Comparison of ENCODE assay signal across 7 mouse cellular contexts in the genomic region with DNA sequence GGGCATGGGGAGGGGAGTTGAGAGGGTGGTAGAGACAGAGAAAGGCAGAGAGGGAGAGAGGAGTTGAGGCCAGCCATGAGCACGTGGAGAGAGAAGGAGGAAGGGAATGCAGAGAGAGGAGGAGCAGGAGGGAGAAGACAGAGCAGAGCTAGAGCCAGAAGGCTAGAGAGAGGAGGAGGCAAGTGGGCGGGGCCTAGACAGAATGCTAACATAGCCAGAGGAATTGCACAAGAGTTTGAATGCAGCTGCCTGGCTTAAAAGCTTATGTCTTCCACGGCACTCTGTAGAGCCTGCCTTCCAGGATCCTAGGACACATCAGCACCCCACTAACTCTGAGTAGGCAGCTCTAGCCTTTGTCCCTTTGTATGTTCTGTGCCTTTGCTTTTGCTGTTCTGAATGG. TPM values are rescaled to one million over a fixed set of nuclear protein-coding genes. Genes with fewer than 3 reads are reported as not detected.
DNase-seq lines count a peak whose midpoint lies in the region; ATAC-seq and TF ChIP-seq lines count a peak whose summit lies in the region.

No protein-coding gene starts in this region.

- TF ChIP-seq POLR2A in brain, embryonic 14.5 days (IDR thresholded peaks at IDR 0.05; ENCODE audit: borderline replicate concordance, extremely low read depth, insufficient read depth, insufficient read length, poor library complexity, severe bottlenecking) = no peak
- TF ChIP-seq POLR2A in limb, embryonic 14.5 days (IDR thresholded peaks at IDR 0.05; ENCODE audit: borderline replicate concordance, extremely low read depth, insufficient read depth, insufficient read length) = no peak

- no peaks in the 10 kb centered on the region for H3K4me1 ChIP-seq in limb, embryonic 14.5 days (ENCODE audit: control insufficient read depth, insufficient read depth, low read length)
- no peaks in the 10 kb centered on the region; the same call in 1 of the 2 replicates for H3K4me1 ChIP-seq in midbrain, embryonic 16.5 days (ENCODE audit: control insufficient read depth, insufficient read depth, low read length)

- H3K36me3 ChIP-seq in limb, embryonic 14.5 days (ENCODE audit: control insufficient read depth, insufficient read depth, low read length) = peaks cover 55% of the 10 kb centered on the region
- H3K36me3 ChIP-seq in midbrain, embryonic 16.5 days (ENCODE audit: control insufficient read depth, insufficient read depth, low read length) = peaks cover 27% of the 10 kb centered on the region

- H3K4me3 ChIP-seq in limb, embryonic 14.5 days (replicated peaks; ENCODE audit: low read length) = no peak overlapping the region
- no peak overlapping the region for H3K4me3 ChIP-seq in midbrain, embryonic 16.5 days (ENCODE audit: low read depth, low read length)

- no peak overlapping the region for H3K27ac ChIP-seq in limb, embryonic 14.5 days (replicated peaks; ENCODE audit: low read depth, low read length)
- no peak overlapping the region for H3K27ac ChIP-seq in midbrain, embryonic 16.5 days (ENCODE audit: low read length)

- no peak overlapping the region for H3K9ac ChIP-seq in limb, embryonic 14.5 days (ENCODE audit: low read depth, low read length, severe bottlenecking)
- no peak overlapping the region for H3K9ac ChIP-seq in midbrain, embryonic 16.5 days (ENCODE audit: low read depth, low read length)

- WGBS in limb, embryonic 14.5 days = 58% methylated on average over 3 of the region's 3 CpGs
- WGBS in midbrain, embryonic 16.5 days = 41% methylated on average over 3 of the region's 3 CpGs

- peak; percentile 49 for DNase-seq in testis, postnatal 10 days (ENCODE audit: low spot score)
- DNase-seq in testis, postnatal 14 days (ENCODE audit: low spot score) = no peak
- DNase-seq in brain, embryonic 14.5 days (ENCODE audit: low read depth) = peak; percentile 28
- DNase-seq in limb, embryonic 14.5 days (ENCODE audit: low spot score) = peak; percentile 65
- no peak for DNase-seq in natural killer cell, adult 2 months (ENCODE audit: low spot score in 2 of 2)

- no peak overlapping the region for H3K4me2 ChIP-seq in limb, embryonic 14.5 days (replicated peaks; ENCODE audit: low read depth, low read length, severe bottlenecking)
- H3K4me2 ChIP-seq in midbrain, embryonic 16.5 days (ENCODE audit: low read length) = no peak overlapping the region

- H3K27me3 ChIP-seq in limb, embryonic 14.5 days (ENCODE audit: control insufficient read depth, insufficient read depth, low read length) = no peaks in the 10 kb centered on the region
- H3K27me3 ChIP-seq in midbrain, embryonic 16.5 days (ENCODE audit: control insufficient read depth, insufficient read depth, low read depth, low read length) = no peaks in the 10 kb centered on the region

- no peaks in the 10 kb centered on the region for H3K9me3 ChIP-seq in limb, embryonic 14.5 days (ENCODE audit: control insufficient read depth, low read length)
- H3K9me3 ChIP-seq in midbrain, embryonic 16.5 days (replicated peaks; ENCODE audit: control insufficient read depth, low read length, poor library complexity, severe bottlenecking) = no peaks in the 10 kb centered on the region

- peak; percentile 70 for ATAC-seq in granulocyte monocyte progenitor cell, adult 5-6 weeks (replicated peaks; ENCODE audit: poor library complexity, severe bottlenecking)
- ATAC-seq in limb, embryonic 14.5 days (ENCODE audit: low FRiP score, low read depth) = peak; percentile 60
- ATAC-seq in midbrain, embryonic 16.5 days = 0 out of 2 replicates have a peak, but pooled peaks have one; percentile 51

- TF ChIP-seq CTCF in brain, embryonic 14.5 days (IDR thresholded peaks at IDR 0.05; ENCODE audit: borderline replicate concordance, extremely low read depth, insufficient read depth, insufficient read length) = no peak

RNA-seq across cellular contexts. Expression of a gene that starts 40.3 kb away (rescaled TPM):
- polyA plus RNA-seq in brain, embryonic 14.5 days (2012; rRNA removed) = 8.0 and 11.2 TPM in 2 replicates
- 23.6 and 31.1 TPM in 2 replicates for total RNA-seq in granulocyte monocyte progenitor cell, adult 5-6 weeks (2014; fragmentation: Nextera tagmentation)
- total RNA-seq in granulocyte monocyte progenitor cell, adult 5-6 weeks (2017) = 22.7 and 27.4 TPM in 2 replicates
- 8.4 and 10.2 TPM in 2 replicates for polyA plus RNA-seq in limb, embryonic 14.5 days (2012; rRNA removed)
- polyA plus RNA-seq in limb, embryonic 14.5 days (2014; fragmentation: Nextera tagmentation; extraction: Ambion mirVana) = 24.4 and 27.6 TPM in 2 replicates
- 17.3 and 18.2 TPM in 2 replicates for polyA plus RNA-seq in midbrain, embryonic 16.5 days (2015; fragmentation: Nextera tagmentation; extraction: Ambion mirVana)

RNA-seq across cellular contexts. Expression of a gene that starts 40.4 kb away (rescaled TPM):
- polyA plus RNA-seq in brain, embryonic 14.5 days (2012; rRNA removed) = 9.4 and 15.7 TPM in 2 replicates
- not detected in 2 replicates for total RNA-seq in granulocyte monocyte progenitor cell, adult 5-6 weeks (2014; fragmentation: Nextera tagmentation)
- total RNA-seq in granulocyte monocyte progenitor cell, adult 5-6 weeks (2017) = 0.43 TPM in 1 of 2 replicates, not detected in the other
- 3.9 and 4.4 TPM in 2 replicates for polyA plus RNA-seq in limb, embryonic 14.5 days (2012; rRNA removed)
- 7.0 and 9.1 TPM in 2 replicates for polyA plus RNA-seq in limb, embryonic 14.5 days (2014; fragmentation: Nextera tagmentation; extraction: Ambion mirVana)
- 24.5 and 30.5 TPM in 2 replicates for polyA plus RNA-seq in midbrain, embryonic 16.5 days (2015; fragmentation: Nextera tagmentation; extraction: Ambion mirVana)

Comparison
In these comparisons a context has a peak if more than half of its experiments do, and no peak if none do; other contexts are left out.
1. DNase-seq: peak in testis, postnatal 10 days (single experiment), brain, embryonic 14.5 days (single experiment) and limb, embryonic 14.5 days (single experiment); none in testis, postnatal 14 days (single experiment) and natural killer cell, adult 2 months (0 of 2).
2. Peak in every context shown above with its lines, with median percentiles within 50 percentile points of each other: ATAC-seq.